Mouse (Mus musculus) lung, embryonic 15.5 days (tissue): ENCODE measurements around the gene Ypel3. TPM values are rescaled to one million over a fixed set of nuclear protein-coding genes. Genes with fewer than 3 reads are reported as not detected.

ENCODE experiments used
- ATAC-seq: fragments of 200-750 bp; cut with Nextera tagmentation; 2 replicates; pipeline ENCODE4 v1.8.0; 2017; ENCODE audit warnings: moderate number of reproducible peaks, borderline replicate concordance; ENCODE audit not compliant: low FRiP score, low TSS enrichment; ENCODE audit errors: extremely low read depth
- H3K27ac ChIP-seq: fragments of 300-500 bp; sonication (generic); 2 replicates; pipeline ENCODE4 v1.5.1; 2015; ENCODE audit warnings: moderate library complexity, mild to moderate bottlenecking, inconsistent platforms
- H3K27me3 ChIP-seq: fragments of 300-500 bp; sonication (generic); 2 replicates; pipeline ENCODE4 v1.6.1; 2015; ENCODE audit warnings: inconsistent platforms
- H3K36me3 ChIP-seq: fragments of 300-500 bp; sonication (generic); 2 replicates; pipeline ENCODE4 v1.6.1; 2015; ENCODE audit warnings: inconsistent platforms
- H3K4me1 ChIP-seq: fragments of 300-500 bp; sonication (generic); 2 replicates; pipeline ENCODE4 v1.6.1; 2015; ENCODE audit warnings: inconsistent platforms
- H3K4me2 ChIP-seq: fragments of 300-500 bp; sonication (generic); 2 replicates; pipeline ENCODE4 v1.6.1; 2015; ENCODE audit warnings: inconsistent platforms, mild to moderate bottlenecking, moderate library complexity
- H3K4me3 ChIP-seq: fragments of 300-500 bp; sonication (generic); 2 replicates; pipeline ENCODE4 v1.5.1; 2015; ENCODE audit warnings: mild to moderate bottlenecking, inconsistent platforms
- H3K9ac ChIP-seq: fragments of 300-500 bp; sonication (generic); 2 replicates; pipeline ENCODE4 v1.6.1; 2015; ENCODE audit warnings: inconsistent platforms
- H3K9me3 ChIP-seq: fragments of 300-500 bp; sonication (generic); 2 replicates; pipeline ENCODE4 v1.6.1; 2016; ENCODE audit warnings: inconsistent platforms
- WGBS: fragments of 180-500 bp; shearing (Covaris S2); methylation state at CpG from one replicate; pipeline ENCODE4 v1.1.7; 2015; 5-methylcytosine and 5-hydroxymethylcytosine counted together
- polyA plus RNA-seq: library from polyadenylated mRNA; unstranded; fragments of >200 nt; fragmentation: Nextera tagmentation; extraction: Ambion mirVana; gene quantifications from 2 replicates; pipeline ENCODE4 v1.2.1, GENCODE M21; 2015

Ypel3 gene
- polyA plus RNA-seq, 1 experiment from 2014 or later = 96.2 TPM

- peaks cover 44% of the 10 kb centered on the region for H3K4me1 ChIP-seq
- WGBS = 37% methylated on average over 11 of the region's 11 CpGs
- H3K27ac ChIP-seq = no peak overlapping the region
- H3K9me3 ChIP-seq = no peaks in the 10 kb centered on the region
- no peaks in the 10 kb centered on the region for H3K27me3 ChIP-seq
- ATAC-seq = no peak
- H3K4me3 ChIP-seq = peak overlapping the region; percentile 40; the same call in 1 of the 2 replicates
- H3K4me2 ChIP-seq = peak overlapping the region; percentile 87
- H3K36me3 ChIP-seq = peaks cover 33% of the 10 kb centered on the region
- peak overlapping the region; percentile 45; the same call in 1 of the 2 replicates for H3K9ac ChIP-seq
Observed at GRCm38 (mm10) chr7:126781661-126782370, 5.1 kb downstream of the Ypel3 start.

- no peak overlapping the region for H3K4me3 ChIP-seq
- no peak overlapping the region for H3K9ac ChIP-seq
- WGBS = 70% methylated on average over 13 of the region's 13 CpGs
- no peak overlapping the region for H3K27ac ChIP-seq
- H3K36me3 ChIP-seq = peaks cover 42% of the 10 kb centered on the region
- no peak for ATAC-seq
- H3K4me1 ChIP-seq = peaks cover 39% of the 10 kb centered on the region
- H3K27me3 ChIP-seq = no peaks in the 10 kb centered on the region
- H3K4me2 ChIP-seq = no peak overlapping the region
- H3K9me3 ChIP-seq = no peaks in the 10 kb centered on the region
Observed at GRCm38 (mm10) chr7:126782693-126783092, 5.9 kb downstream of the Ypel3 start.

DNA sequence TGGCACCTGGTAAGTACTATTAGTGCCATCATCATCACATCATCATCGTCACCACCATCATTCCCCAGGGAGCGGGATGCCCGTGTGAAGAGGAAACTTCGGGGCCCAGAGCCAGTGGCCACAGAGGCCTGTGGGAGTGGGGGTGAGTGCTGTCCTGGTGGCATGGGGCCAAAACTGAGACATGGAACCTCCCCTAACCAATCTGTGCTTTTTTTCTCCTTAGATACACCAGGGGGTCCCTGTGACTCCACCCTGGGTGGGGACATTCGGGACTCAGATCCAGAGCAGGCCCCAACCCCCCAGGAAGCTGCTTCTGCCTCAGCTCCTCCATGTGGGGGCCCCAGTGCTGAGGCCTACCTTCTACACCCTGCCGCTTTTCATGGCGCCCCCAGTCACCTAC is 7.7 kb downstream of the Ypel3 start:
- Histone ChIP-seq H3K4me3 (no peak overlapping the region), H3K9ac (no peak overlapping the region), H3K27ac (no peak overlapping the region), H3K4me2 (no peak overlapping the region), H3K9me3 (no peaks in the 10 kb centered on the region), H3K4me1 (peaks cover 22% of the 10 kb centered on the region), H3K27me3 (no peaks in the 10 kb centered on the region), H3K36me3 (peaks cover 60% of the 10 kb centered on the region)
- ATAC-seq = no peak
- WGBS = 74% methylated on average over 7 of the region's 7 CpGs

GRCm38 (mm10) chr7:126785056-126785455 is 8.3 kb downstream of the Ypel3 start:
- Histone ChIP-seq H3K36me3 (peaks cover 65% of the 10 kb centered on the region), H3K27me3 (no peaks in the 10 kb centered on the region), H3K4me2 (no peak overlapping the region), H3K27ac (no peak overlapping the region), H3K9ac (no peak overlapping the region), H3K9me3 (no peaks in the 10 kb centered on the region), H3K4me1 (peaks cover 17% of the 10 kb centered on the region), H3K4me3 (no peak overlapping the region)
- WGBS = 54% methylated on average over 4 of the region's 4 CpGs
- no peak for ATAC-seq

GRCm38 (mm10) chr7:126786142-126786541 is 9.4 kb downstream of the Ypel3 start:
- Histone ChIP-seq H3K9me3 (no peaks in the 10 kb centered on the region), H3K27ac (no peak overlapping the region), H3K36me3 (peaks cover 68% of the 10 kb centered on the region), H3K9ac (no peak overlapping the region), H3K27me3 (no peaks in the 10 kb centered on the region), H3K4me2 (no peak overlapping the region), H3K4me1 (peaks cover 19% of the 10 kb centered on the region), H3K4me3 (no peak overlapping the region)
- WGBS = 85% methylated on average over 14 of the region's 14 CpGs
- no peak for ATAC-seq

- 87% methylated on average over 4 of the region's 4 CpGs for WGBS
- peaks cover 67% of the 10 kb centered on the region for H3K36me3 ChIP-seq
Observed at GRCm38 (mm10) chr7:126789141-126789540, 12.4 kb downstream of the Ypel3 start.

DNA sequence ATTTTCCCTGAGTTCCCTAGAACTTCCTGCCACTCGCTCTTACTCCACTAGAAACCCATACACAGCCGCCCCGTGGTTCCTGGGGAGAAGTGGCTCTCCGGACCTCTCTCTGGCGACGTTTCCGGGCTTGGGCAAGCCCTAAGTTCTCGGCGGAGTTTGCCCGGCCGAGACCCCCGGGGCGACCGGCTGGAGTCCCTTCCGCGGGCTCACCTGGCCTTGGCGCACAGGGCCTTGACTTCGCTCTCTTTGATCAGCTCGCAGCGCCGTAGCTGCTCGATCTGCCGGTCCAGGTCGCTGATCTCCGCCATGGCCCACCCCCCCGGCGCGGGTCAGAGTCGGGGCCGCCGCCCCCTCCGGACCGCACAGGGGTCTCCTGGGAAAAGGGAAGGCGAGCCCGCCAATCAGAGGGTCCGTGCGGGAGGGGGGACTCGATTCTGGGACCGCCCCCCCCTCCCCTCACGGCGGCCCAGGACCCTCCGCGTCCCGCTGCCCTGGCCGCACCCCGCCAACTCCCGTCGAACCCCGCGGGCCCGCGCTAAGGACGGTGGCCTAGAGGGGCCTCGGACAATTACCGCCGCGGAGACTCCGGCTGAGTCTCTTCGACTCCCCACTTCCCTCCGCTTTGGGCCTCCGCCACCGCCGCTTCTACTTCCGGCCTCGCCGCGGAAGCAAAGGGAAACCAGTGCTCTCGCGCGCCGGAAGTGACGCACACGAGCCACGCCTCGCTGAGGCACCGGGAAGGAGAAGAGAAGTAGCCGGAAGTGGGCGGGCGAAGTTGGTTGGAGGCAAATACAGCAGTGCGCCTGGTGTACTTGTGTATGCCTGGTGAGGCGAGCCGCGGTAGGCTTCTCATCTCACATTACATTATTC is 15.3 kb downstream of the Ypel3 start, which contains the start of gene Ppp4c:
Ppp4c (minus strand) TSS at position 646 of the 870 bp plus-strand sequence.
- under 1% methylated on average over 77 of the region's 83 CpGs for WGBS
- H3K9me3 ChIP-seq = no peaks in the 10 kb centered on the region
- peak within 1 kb of the TSS; percentile 74 for H3K4me3 ChIP-seq
- H3K27ac ChIP-seq = peak within 1 kb of the TSS; percentile 98
- peaks cover 26% of the 10 kb centered on the region for H3K4me1 ChIP-seq
- H3K27me3 ChIP-seq = no peaks in the 10 kb centered on the region
- ATAC-seq = peak; percentile 86
- peak within 1 kb of the TSS; percentile 84 for H3K9ac ChIP-seq
- peaks cover 66% of the 10 kb centered on the region for H3K36me3 ChIP-seq
- peak within 1 kb of the TSS; percentile 62 for H3K4me2 ChIP-seq

More at GRCm38 (mm10) chr7:126789141-126789540, 12.4 kb downstream of the Ypel3 start:
- H3K4me2 ChIP-seq = no peak overlapping the region
- no peak for ATAC-seq
- peaks cover 21% of the 10 kb centered on the region for H3K4me1 ChIP-seq
- no peaks in the 10 kb centered on the region for H3K27me3 ChIP-seq
- no peak overlapping the region for H3K4me3 ChIP-seq
- H3K9ac ChIP-seq = no peak overlapping the region
- H3K9me3 ChIP-seq = no peaks in the 10 kb centered on the region
- H3K27ac ChIP-seq = no peak overlapping the region

- Histone ChIP-seq H3K4me2 (peak overlapping the region; percentile 62), H3K4me1 (peaks cover 34% of the 10 kb centered on the region), H3K4me3 (peak overlapping the region; percentile 74), H3K36me3 (peaks cover 62% of the 10 kb centered on the region), H3K27ac (peak overlapping the region; percentile 98), H3K9me3 (no peaks in the 10 kb centered on the region), H3K27me3 (no peaks in the 10 kb centered on the region), H3K9ac (peak overlapping the region; percentile 41)
- 19% methylated on average over 11 of the region's 11 CpGs for WGBS
- ATAC-seq = no peak
Observed at GRCm38 (mm10) chr7:126792721-126793443, 16.1 kb downstream of the Ypel3 start.

DNA sequence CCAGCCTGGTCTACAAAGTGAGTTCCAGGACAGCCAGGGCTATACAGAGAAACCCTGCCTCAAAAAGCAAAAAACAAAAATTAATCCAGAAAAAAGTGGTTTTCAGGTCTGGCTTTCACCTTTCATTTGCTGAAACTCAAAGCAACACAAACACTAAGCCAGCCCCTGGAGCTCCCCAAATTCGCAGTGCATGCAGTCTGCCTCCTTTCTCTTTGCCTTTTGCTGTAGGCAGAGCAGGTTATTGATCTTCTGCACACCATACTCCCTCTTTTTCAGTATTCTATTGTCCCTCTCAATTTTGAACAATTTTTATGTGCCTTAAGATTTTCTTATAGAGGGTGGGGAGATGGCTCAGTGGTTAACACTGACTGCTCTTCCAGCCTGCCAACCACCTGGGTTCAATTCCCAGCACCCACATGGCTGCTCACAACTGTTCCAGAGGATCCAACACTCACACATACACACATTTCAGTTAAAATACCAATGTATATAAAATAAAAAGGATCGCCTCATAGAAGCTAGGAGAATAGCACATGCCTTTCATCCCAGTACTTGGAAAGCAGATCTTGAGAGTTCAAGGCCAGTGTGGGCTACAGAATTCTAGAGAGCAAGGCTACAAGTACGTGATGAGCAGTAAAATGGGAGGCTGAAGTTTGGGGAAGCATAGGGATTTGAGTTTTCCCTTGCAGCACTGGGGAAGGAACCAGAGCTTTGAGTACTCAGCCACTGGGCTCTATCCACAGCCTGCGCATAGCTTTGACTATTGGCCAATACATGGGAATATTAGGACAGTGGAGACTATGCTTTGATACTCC is 16.9 kb downstream of the Ypel3 start:
- no peaks in the 10 kb centered on the region for H3K27me3 ChIP-seq
- peaks cover 54% of the 10 kb centered on the region for H3K36me3 ChIP-seq
- H3K4me1 ChIP-seq = peaks cover 37% of the 10 kb centered on the region
- no peak overlapping the region for H3K4me3 ChIP-seq
- no peak overlapping the region for H3K9ac ChIP-seq
- 67% methylated on average over 4 of the region's 4 CpGs for WGBS
- no peak overlapping the region for H3K4me2 ChIP-seq
- no peaks in the 10 kb centered on the region for H3K9me3 ChIP-seq
- no peak for ATAC-seq
- H3K27ac ChIP-seq = no peak overlapping the region

GRCm38 (mm10) chr7:126794271-126794605 is 17.5 kb downstream of the Ypel3 start:
- no peak overlapping the region for H3K9ac ChIP-seq
- H3K4me3 ChIP-seq = no peak overlapping the region
- 70% methylated on average over 4 of the region's 4 CpGs for WGBS
- H3K27me3 ChIP-seq = no peaks in the 10 kb centered on the region
- ATAC-seq = no peak
- H3K4me1 ChIP-seq = peaks cover 37% of the 10 kb centered on the region
- H3K36me3 ChIP-seq = peaks cover 49% of the 10 kb centered on the region
- no peak overlapping the region for H3K4me2 ChIP-seq
- no peak overlapping the region for H3K27ac ChIP-seq
- H3K9me3 ChIP-seq = no peaks in the 10 kb centered on the region
